Mouse (Mus musculus) neural tube, embryonic 11.5 days (tissue): ENCODE results near the gene Slc35e1. TPM values are rescaled to one million over a fixed set of nuclear protein-coding genes. Genes with fewer than 3 reads are reported as not detected.

Experiments
- ATAC-seq: fragments of 200-750 bp; cut with Nextera tagmentation; 2 replicates; pipeline ENCODE4 v1.8.0; 2017; ENCODE audit warnings: moderate number of reproducible peaks, mild to moderate bottlenecking, moderate TSS enrichment, moderate library complexity; ENCODE audit not compliant: insufficient read depth, low FRiP score, low TSS enrichment
- DNase-seq: peaks from one replicate; pipeline ENCODE4 v3.0.0-alpha.2; 2015; ENCODE audit warnings: low spot score
- H3K27ac ChIP-seq: fragments of 300-500 bp; sonication (generic); 2 replicates; pipeline ENCODE4 v1.5.1; 2014; ENCODE audit warnings: low read depth, mild to moderate bottlenecking, low read length
- H3K27me3 ChIP-seq: fragments of 300-500 bp; sonication (generic); 2 replicates; pipeline ENCODE4 v1.6.1; 2014; ENCODE audit warnings: mild to moderate bottlenecking, low read length, mixed read lengths; ENCODE audit not compliant: control insufficient read depth, insufficient read depth
- H3K36me3 ChIP-seq: fragments of 300-500 bp; sonication (generic); 2 replicates; pipeline ENCODE4 v1.6.1; 2014; ENCODE audit warnings: mild to moderate bottlenecking, low read length, moderate library complexity, mixed read lengths; ENCODE audit not compliant: control insufficient read depth, insufficient read depth
- H3K4me1 ChIP-seq: fragments of 300-500 bp; sonication (generic); 2 replicates; pipeline ENCODE4 v1.6.1; 2014; ENCODE audit warnings: low read length, mixed read lengths; ENCODE audit not compliant: control insufficient read depth, insufficient read depth
- H3K4me2 ChIP-seq: fragments of 300-500 bp; sonication (generic); 2 replicates; pipeline ENCODE4 v1.6.1; 2014; ENCODE audit warnings: low read depth, mild to moderate bottlenecking, moderate library complexity
- H3K4me3 ChIP-seq: fragments of 300-500 bp; sonication (generic); 2 replicates; pipeline ENCODE4 v1.5.1; 2014; ENCODE audit warnings: low read depth, low read length
- H3K9ac ChIP-seq: fragments of 300-500 bp; sonication (generic); 2 replicates; pipeline ENCODE4 v1.6.1; 2014; ENCODE audit warnings: mild to moderate bottlenecking, low read length
- H3K9me3 ChIP-seq: fragments of 300-500 bp; sonication (generic); 2 replicates; pipeline ENCODE4 v1.6.1; 2016; ENCODE audit warnings: low read length; ENCODE audit not compliant: control insufficient read depth
- WGBS: fragments of 180-500 bp; shearing (Covaris S2); extraction: QIAGEN DNeasy Blood & Tissue Kit; methylation state at CpG from one replicate; pipeline ENCODE4 v1.1.7; 2014; 5-methylcytosine and 5-hydroxymethylcytosine counted together
- polyA plus RNA-seq: library from polyadenylated mRNA; unstranded; fragments of >200 nt; fragmentation: Nextera tagmentation; extraction: Ambion mirVana; gene quantifications from 2 replicates; pipeline ENCODE4 v1.2.1, GENCODE M21; 2014

Slc35e1 gene
- polyA plus RNA-seq, 1 experiment from 2014 or later, result 13.6 TPM

- H3K27ac ChIP-seq, result no peak overlapping the region
- no peak overlapping the region for H3K4me3 ChIP-seq
Observed at GRCm38 (mm10) chr8:72504637-72505314, 12.4 kb upstream of the Slc35e1 start.

GRCm38 (mm10) chr8:72504137-72504536, 11.7 kb upstream of the Slc35e1 start:
- Histone ChIP-seq H3K9me3 (no peaks in the 10 kb centered on the region), H3K36me3 (no peaks in the 10 kb centered on the region; the same call in 1 of the 2 replicates), H3K4me1 (no peaks in the 10 kb centered on the region), H3K27me3 (no peaks in the 10 kb centered on the region), H3K4me2 (no peak overlapping the region), H3K27ac (no peak overlapping the region), H3K4me3 (no peak overlapping the region), H3K9ac (no peak overlapping the region)
- DNase-seq, result no peak
- ATAC-seq, result no peak

More at GRCm38 (mm10) chr8:72504637-72505314, 12.4 kb upstream of the Slc35e1 start:
- no peak for DNase-seq
- Histone ChIP-seq H3K4me1 (no peaks in the 10 kb centered on the region), H3K4me2 (no peak overlapping the region), H3K9ac (no peak overlapping the region), H3K9me3 (no peaks in the 10 kb centered on the region), H3K36me3 (no peaks in the 10 kb centered on the region), H3K27me3 (no peaks in the 10 kb centered on the region)
- ATAC-seq, result no peak

DNA sequence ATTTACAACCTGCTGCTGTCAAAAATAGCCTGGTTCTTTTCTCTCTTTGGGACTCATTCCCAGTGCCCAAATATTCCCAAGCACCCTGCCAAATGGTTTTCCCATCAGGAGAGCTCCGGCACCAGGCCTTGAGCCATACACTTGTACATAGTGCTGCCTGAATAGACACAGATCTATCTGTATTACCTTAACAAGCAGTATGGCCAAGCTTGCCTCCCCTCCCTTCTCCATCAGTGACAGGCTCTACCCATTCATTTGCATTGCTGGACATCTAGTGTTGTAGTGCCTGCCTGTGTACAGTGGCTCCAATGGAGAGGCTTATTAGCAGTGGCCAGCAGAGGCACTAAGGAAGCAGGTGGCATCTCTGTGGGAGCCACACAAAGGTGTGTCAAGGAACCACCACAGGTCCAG, 8.1 kb upstream of the Slc35e1 start:
- Histone ChIP-seq H3K4me3 (no peak overlapping the region), H3K36me3 (peaks cover 7% of the 10 kb centered on the region), H3K4me1 (no peaks in the 10 kb centered on the region), H3K4me2 (no peak overlapping the region), H3K27me3 (no peaks in the 10 kb centered on the region), H3K9ac (no peak overlapping the region), H3K9me3 (no peaks in the 10 kb centered on the region), H3K27ac (no peak overlapping the region)
- WGBS, result 93% methylated on average over 1 of the region's 1 CpGs
- ATAC-seq (no peak), DNase-seq (no peak)

DNA sequence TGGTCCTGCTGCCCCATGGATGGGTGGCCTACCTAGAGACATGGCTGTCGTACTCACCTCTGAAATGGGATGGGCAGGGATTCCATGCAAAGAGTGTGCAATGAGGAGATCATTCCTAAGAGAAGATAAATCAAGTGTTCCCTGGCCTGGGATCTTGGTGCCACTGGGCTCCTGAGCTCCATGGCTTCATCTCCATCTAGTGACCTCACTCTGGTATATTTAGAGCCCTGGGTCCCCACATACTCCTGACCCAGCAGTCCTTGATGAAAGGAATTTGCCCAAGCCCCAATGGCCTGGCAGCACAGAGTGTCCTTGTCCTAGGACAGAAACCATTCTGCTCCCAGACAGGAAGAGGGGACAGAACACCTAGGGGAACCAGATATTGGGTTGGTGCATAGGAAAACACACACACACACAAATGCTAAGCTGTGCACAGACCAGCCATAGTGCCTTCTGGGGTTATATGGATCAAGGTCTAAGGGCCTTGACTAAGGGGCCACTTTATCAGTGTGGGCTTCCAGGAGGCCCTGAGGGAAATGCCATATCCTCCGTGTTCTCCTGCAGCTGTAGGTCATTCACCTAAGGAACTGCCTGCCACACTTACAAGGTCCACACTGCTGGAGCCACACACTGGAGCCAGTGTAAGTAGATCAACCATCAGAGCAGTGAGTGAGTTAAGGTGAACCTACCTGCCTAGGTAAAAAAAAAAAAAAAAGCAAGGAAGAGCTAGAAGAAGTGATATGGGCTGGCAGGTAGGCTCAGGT, 7.3 kb upstream of the Slc35e1 start:
- Histone ChIP-seq H3K4me3 (no peak overlapping the region), H3K27me3 (no peaks in the 10 kb centered on the region), H3K4me2 (no peak overlapping the region), H3K9me3 (no peaks in the 10 kb centered on the region), H3K4me1 (no peaks in the 10 kb centered on the region), H3K27ac (no peak overlapping the region), H3K9ac (no peak overlapping the region), H3K36me3 (peaks cover 9% of the 10 kb centered on the region)
- no peak for DNase-seq
- WGBS, result 94% methylated on average over 2 of the region's 2 CpGs
- no peak for ATAC-seq

DNA sequence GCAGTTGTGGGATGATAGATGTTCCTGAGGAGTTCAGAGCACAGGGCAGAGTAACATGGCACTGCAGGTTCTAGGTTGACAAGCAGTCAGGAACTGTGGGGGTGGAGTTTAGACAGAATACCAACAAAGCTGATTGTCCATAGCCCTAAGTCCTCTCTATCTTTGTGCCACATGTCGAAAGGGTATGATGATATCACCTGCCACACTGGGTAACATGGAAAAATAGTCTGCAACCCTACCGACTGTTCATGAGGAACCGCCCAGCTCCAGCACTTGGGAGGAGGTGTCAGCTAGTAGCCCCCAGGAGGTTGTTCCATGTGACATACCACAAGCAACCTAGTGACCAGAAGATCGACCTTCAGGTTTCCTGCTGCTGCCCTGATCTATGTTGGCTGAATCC, 6.1 kb upstream of the Slc35e1 start:
- H3K4me2 ChIP-seq, result no peak overlapping the region
- no peak overlapping the region for H3K9ac ChIP-seq
- no peak overlapping the region for H3K4me3 ChIP-seq
- ATAC-seq (no peak), DNase-seq (no peak)
- H3K9me3 ChIP-seq, result no peaks in the 10 kb centered on the region
- 95% methylated on average over 4 of the region's 4 CpGs for WGBS
- H3K4me1 ChIP-seq, result peaks cover 6% of the 10 kb centered on the region
- no peak overlapping the region for H3K27ac ChIP-seq
- H3K27me3 ChIP-seq, result no peaks in the 10 kb centered on the region
- H3K36me3 ChIP-seq, result peaks cover 9% of the 10 kb centered on the region

GRCm38 (mm10) chr8:72497911-72498310, 5.5 kb upstream of the Slc35e1 start:
- no peak for ATAC-seq
- Histone ChIP-seq H3K27me3 (no peaks in the 10 kb centered on the region), H3K4me3 (no peak overlapping the region), H3K4me2 (no peak overlapping the region), H3K27ac (no peak overlapping the region), H3K9ac (no peak overlapping the region; the same call in 1 of the 2 replicates), H3K9me3 (no peaks in the 10 kb centered on the region), H3K4me1 (peaks cover 9% of the 10 kb centered on the region), H3K36me3 (peaks cover 9% of the 10 kb centered on the region)
- no peak for DNase-seq
- WGBS, result 81% methylated on average over 1 of the region's 1 CpGs

DNA sequence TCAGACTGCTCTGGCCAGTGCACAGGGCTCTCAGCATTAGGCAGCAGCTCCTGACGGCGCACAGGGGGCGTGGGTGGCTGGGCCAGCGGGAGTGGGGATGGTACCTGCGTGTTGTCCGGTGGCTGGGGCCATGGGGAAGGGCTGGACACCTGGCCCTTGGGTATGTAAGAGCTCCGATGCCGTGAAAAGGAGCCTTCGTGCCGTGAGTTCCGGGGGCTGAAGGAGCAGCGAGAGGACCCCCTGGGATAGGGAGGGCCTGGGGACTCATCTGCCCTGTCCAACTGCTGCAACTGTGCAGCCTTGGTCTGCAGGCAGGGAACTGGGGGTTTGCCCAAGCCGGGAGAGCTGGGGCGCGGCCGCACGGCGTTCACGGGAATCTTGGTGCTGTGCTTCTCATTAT, 3.8 kb upstream of the Slc35e1 start:
- H3K36me3 ChIP-seq, result peaks cover 9% of the 10 kb centered on the region
- ATAC-seq, result no peak
- H3K4me2 ChIP-seq, result no peak overlapping the region
- H3K4me1 ChIP-seq, result peaks cover 16% of the 10 kb centered on the region
- H3K9ac ChIP-seq, result no peak overlapping the region
- H3K27me3 ChIP-seq, result no peaks in the 10 kb centered on the region
- H3K27ac ChIP-seq, result no peak overlapping the region
- no peaks in the 10 kb centered on the region for H3K9me3 ChIP-seq
- DNase-seq, result no peak
- WGBS, result 86% methylated on average over 19 of the region's 19 CpGs
- H3K4me3 ChIP-seq, result no peak overlapping the region

- WGBS, result 87% methylated on average over 23 of the region's 23 CpGs
Observed at GRCm38 (mm10) chr8:72495411-72496111, 3.1 kb upstream of the Slc35e1 start.

More at GRCm38 (mm10) chr8:72495411-72496111, 3.1 kb upstream of the Slc35e1 start:
- H3K4me2 ChIP-seq, result no peak overlapping the region
- no peak overlapping the region for H3K27ac ChIP-seq
- H3K4me3 ChIP-seq, result no peak overlapping the region
- H3K27me3 ChIP-seq, result no peaks in the 10 kb centered on the region
- no peaks in the 10 kb centered on the region for H3K9me3 ChIP-seq
- ATAC-seq (no peak), DNase-seq (no peak)
- H3K36me3 ChIP-seq, result peaks cover 9% of the 10 kb centered on the region
- H3K9ac ChIP-seq, result no peak overlapping the region
- H3K4me1 ChIP-seq, result peaks cover 17% of the 10 kb centered on the region
